Mouse (Mus musculus) midbrain, embryonic 11.5 days (tissue): ENCODE data around the gene Prss12. TPM values are rescaled to one million over a fixed set of nuclear protein-coding genes. Genes with fewer than 3 reads are reported as not detected.

Experiments
- ATAC-seq: fragments of 200-750 bp; cut with Nextera tagmentation; 2 replicates; pipeline ENCODE4 v1.8.0; 2017; ENCODE audit warnings: moderate TSS enrichment, moderate library complexity; ENCODE audit not compliant: low FRiP score
- DNase-seq: peaks from one replicate; pipeline ENCODE4 v3.0.0; 2015; ENCODE audit warnings: low spot score; ENCODE audit errors: missing footprints
- H3K27ac ChIP-seq: fragments of 300-500 bp; sonication (generic); 2 replicates; pipeline ENCODE4 v1.5.1; 2014; ENCODE audit warnings: low read depth, low read length
- H3K27me3 ChIP-seq: fragments of 300-500 bp; sonication (generic); 2 replicates; pipeline ENCODE4 v1.6.1; 2014; ENCODE audit warnings: mild to moderate bottlenecking, low read length, moderate library complexity, mixed read lengths; ENCODE audit not compliant: control insufficient read depth, insufficient read depth
- H3K36me3 ChIP-seq: fragments of 300-500 bp; sonication (generic); 2 replicates; pipeline ENCODE4 v1.6.1; 2014; ENCODE audit warnings: mild to moderate bottlenecking, low read length, moderate library complexity, mixed read lengths; ENCODE audit not compliant: control insufficient read depth, insufficient read depth
- H3K4me1 ChIP-seq: fragments of 300-500 bp; sonication (generic); 2 replicates; pipeline ENCODE4 v1.6.1; 2014; ENCODE audit warnings: low read length; ENCODE audit not compliant: control insufficient read depth, insufficient read depth
- H3K4me2 ChIP-seq: fragments of 300-500 bp; sonication (generic); 2 replicates; pipeline ENCODE4 v1.6.1; 2014; ENCODE audit warnings: mild to moderate bottlenecking, moderate library complexity
- H3K4me3 ChIP-seq: fragments of 300-500 bp; sonication (generic); 2 replicates; pipeline ENCODE4 v1.5.1; 2014; ENCODE audit warnings: low read depth, low read length
- H3K9ac ChIP-seq: fragments of 300-500 bp; sonication (generic); 2 replicates; pipeline ENCODE4 v1.6.1; 2014; ENCODE audit warnings: low read length
- H3K9me3 ChIP-seq: fragments of 300-500 bp; sonication (generic); 2 replicates; pipeline ENCODE4 v1.6.1; 2016; ENCODE audit warnings: low read length; ENCODE audit not compliant: control insufficient read depth
- WGBS: fragments of 180-500 bp; shearing (Covaris S2); extraction: QIAGEN DNeasy Blood & Tissue Kit; methylation state at CpG from one replicate; pipeline ENCODE4 v1.1.7; 2014; 5-methylcytosine and 5-hydroxymethylcytosine counted together
- polyA plus RNA-seq: library from polyadenylated mRNA; unstranded; fragments of >200 nt; fragmentation: Nextera tagmentation; extraction: Ambion mirVana; gene quantifications from 2 replicates; pipeline ENCODE4 v1.2.1, GENCODE M21; 2014

The Prss12 gene
- polyA plus RNA-seq, 1 experiment from 2014 or later: 6.4 TPM

DNA sequence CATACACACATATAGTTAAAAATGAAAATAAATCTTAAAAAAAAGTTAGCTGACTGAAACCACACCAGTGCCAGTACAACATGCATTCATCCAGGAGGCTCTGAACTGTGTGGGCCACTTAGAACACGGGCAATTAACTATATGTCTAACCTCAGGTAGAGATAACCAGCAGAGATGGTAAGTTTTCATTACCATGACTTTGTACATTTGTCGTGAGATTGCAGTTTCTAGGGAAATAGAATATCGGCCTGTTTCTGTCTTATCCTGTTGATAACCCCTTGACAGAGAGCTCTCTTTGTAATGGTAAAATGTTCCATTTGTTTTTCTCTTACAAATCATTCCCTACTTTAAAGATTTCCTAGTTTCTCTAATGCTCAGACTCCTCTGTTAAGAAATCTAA is 103.8 kb downstream of the Prss12 start:
- Histone ChIP-seq H3K4me2 (no peak overlapping the region), H3K9me3 (no peaks in the 10 kb centered on the region), H3K27me3 (no peaks in the 10 kb centered on the region), H3K36me3 (no peaks in the 10 kb centered on the region), H3K4me3 (no peak overlapping the region), H3K27ac (no peak overlapping the region), H3K4me1 (no peaks in the 10 kb centered on the region), H3K9ac (no peak overlapping the region)
- 88% methylated on average over 3 of the region's 3 CpGs for WGBS
- ATAC-seq (no peak), DNase-seq (no peak)

DNA sequence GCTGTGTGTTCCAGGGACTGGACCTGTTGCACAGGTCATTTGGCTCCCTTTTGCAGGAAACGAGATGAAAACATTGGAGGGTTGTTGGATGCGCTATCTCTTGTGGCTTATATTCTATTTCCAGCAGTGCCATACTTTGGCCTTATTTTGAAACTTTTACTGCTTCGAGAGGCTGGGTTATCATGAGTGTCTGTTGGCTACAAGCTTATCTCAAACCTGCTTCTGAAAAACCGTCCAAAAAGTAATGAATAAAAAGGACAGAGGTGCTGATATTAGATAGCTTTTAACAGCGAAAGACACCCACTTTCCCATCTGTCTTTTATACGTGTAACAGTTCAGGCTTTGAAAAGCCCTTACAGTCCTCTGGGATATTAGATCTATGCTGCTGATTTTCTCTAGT is 107.2 kb downstream of the Prss12 start:
- DNase-seq: no peak
- no peak overlapping the region for H3K9ac ChIP-seq
- no peaks in the 10 kb centered on the region for H3K27me3 ChIP-seq
- no peak overlapping the region for H3K27ac ChIP-seq
- H3K4me1 ChIP-seq: no peaks in the 10 kb centered on the region
- H3K4me2 ChIP-seq: no peak overlapping the region
- ATAC-seq: no peak
- H3K9me3 ChIP-seq: no peaks in the 10 kb centered on the region
- H3K4me3 ChIP-seq: no peak overlapping the region
- WGBS: 90% methylated on average over 6 of the region's 6 CpGs
- no peaks in the 10 kb centered on the region for H3K36me3 ChIP-seq

DNA sequence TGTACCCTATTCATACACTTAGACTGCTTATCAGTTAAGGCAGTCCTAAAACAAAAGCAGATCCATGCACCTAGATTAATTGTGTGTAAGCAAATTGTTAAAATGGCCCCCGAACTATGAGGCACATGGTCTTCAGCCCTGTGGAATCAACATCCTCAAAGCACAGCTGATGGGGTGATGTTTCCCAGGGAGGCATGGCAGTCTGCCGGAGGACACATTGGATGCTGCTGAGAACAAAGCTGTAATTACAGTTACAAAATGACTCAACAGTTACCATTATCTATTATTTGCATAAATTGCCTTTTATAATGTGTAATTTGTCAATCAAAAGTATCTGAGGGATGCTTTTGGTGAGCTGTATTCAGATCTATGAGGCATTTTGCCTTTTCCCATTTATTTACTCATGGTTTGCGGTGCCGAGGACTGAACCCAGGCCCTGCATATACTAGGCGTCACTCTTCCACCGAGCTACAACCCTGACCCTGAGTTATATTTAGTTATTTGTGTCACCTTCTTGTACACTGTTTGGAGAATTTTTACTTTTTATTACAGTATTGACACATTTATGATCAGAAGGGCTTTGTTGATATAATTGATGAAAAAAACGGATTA is 108.6 kb downstream of the Prss12 start:
- no peak overlapping the region for H3K4me2 ChIP-seq
- no peaks in the 10 kb centered on the region for H3K9me3 ChIP-seq
- DNase-seq: no peak
- H3K27ac ChIP-seq: no peak overlapping the region
- H3K4me3 ChIP-seq: no peak overlapping the region
- no peak for ATAC-seq
- 93% methylated on average over 7 of the region's 7 CpGs for WGBS
- no peaks in the 10 kb centered on the region for H3K4me1 ChIP-seq
- H3K36me3 ChIP-seq: no peaks in the 10 kb centered on the region
- H3K27me3 ChIP-seq: no peaks in the 10 kb centered on the region
- no peak overlapping the region for H3K9ac ChIP-seq

Other genes with a start within 250 kb of the Prss12 start
- 4.8 and 5.2 TPM in 2 replicates for gene Synpo2, start 210.8 kb upstream of the Prss12 start, polyA plus RNA-seq
- 21.5 and 25.7 TPM in 2 replicates for gene Sec24d, start 179.5 kb upstream of the Prss12 start, polyA plus RNA-seq
- 34.8 and 37.1 TPM in 2 replicates for gene Mettl14, start 60.8 kb upstream of the Prss12 start, polyA plus RNA-seq
- 14.6 and 18.2 TPM in 2 replicates for gene Ndst3, start 243.9 kb downstream of the Prss12 start, polyA plus RNA-seq